Mouse (Mus musculus) gastrocnemius, postnatal 4 days (tissue): Measurements from ENCODE around the gene Dclk1. TPM values are rescaled to one million over a fixed set of nuclear protein-coding genes. Genes with fewer than 3 reads are reported as not detected.
A peak's percentile ranks its signal among the peaks of the same experiment; 100 is the strongest.

Experiments
- DNase-seq, 2 experiments: peaks; one replicate each; pipeline ENCODE4 v3.0.0; 2021 to 2022; ENCODE audit warnings: low spot score in 2 of 2, mixed read lengths in 2 of 2
- total RNA-seq, 2 experiments: library from RNA; stranded (reverse); gene quantifications; 2 replicates each; pipeline ENCODE4 v1.2.3; 2021

The Dclk1 gene
- total RNA-seq, 2 experiments from 2014 or later: 78.9 to 96.4 TPM

GRCm38 (mm10) chr3:55535591-55536200, 293.5 kb downstream of the Dclk1 start:
- no peak for DNase-seq

- no peak for DNase-seq
Observed at GRCm38 (mm10) chr3:55536901-55537300, 294.7 kb downstream of the Dclk1 start.

GRCm38 (mm10) chr3:55537714-55538113, 295.6 kb downstream of the Dclk1 start:
- no peak for DNase-seq

GRCm38 (mm10) chr3:55539400-55539799, 297.2 kb downstream of the Dclk1 start:
- DNase-seq: no peak

GRCm38 (mm10) chr3:55539811-55540293, 297.7 kb downstream of the Dclk1 start:
- DNase-seq: no peak

- no peak for DNase-seq
Observed at GRCm38 (mm10) chr3:55540406-55541140, 298.4 kb downstream of the Dclk1 start.

- no peak for DNase-seq
Observed at GRCm38 (mm10) chr3:55541799-55542198, 299.6 kb downstream of the Dclk1 start.

GRCm38 (mm10) chr3:55542310-55542709, 300.1 kb downstream of the Dclk1 start:
- peak; percentile 35 to 60 for DNase-seq

GRCm38 (mm10) chr3:55542947-55543346, 300.8 kb downstream of the Dclk1 start:
- no peak for DNase-seq

GRCm38 (mm10) chr3:55543929-55544684, 301.9 kb downstream of the Dclk1 start:
- DNase-seq: no peak

- DNase-seq: no peak
Observed at GRCm38 (mm10) chr3:55545296-55545695, 303.1 kb downstream of the Dclk1 start.

GRCm38 (mm10) chr3:55545916-55546315, 303.8 kb downstream of the Dclk1 start:
- DNase-seq: no peak

- no peak for DNase-seq
Observed at GRCm38 (mm10) chr3:55547106-55547505, 304.9 kb downstream of the Dclk1 start.

- DNase-seq: no peak
Observed at GRCm38 (mm10) chr3:55549376-55549775, 307.2 kb downstream of the Dclk1 start.

GRCm38 (mm10) chr3:55550962-55551361, 308.8 kb downstream of the Dclk1 start:
- DNase-seq: no peak

GRCm38 (mm10) chr3:55551912-55552311, 309.7 kb downstream of the Dclk1 start:
- DNase-seq: no peak

GRCm38 (mm10) chr3:55553031-55553430, 310.9 kb downstream of the Dclk1 start:
- DNase-seq: no peak

GRCm38 (mm10) chr3:55555848-55556247, 313.7 kb downstream of the Dclk1 start:
- DNase-seq: no peak

- DNase-seq: no peak
Observed at GRCm38 (mm10) chr3:55558570-55558969, 316.4 kb downstream of the Dclk1 start.

- DNase-seq: no peak
Observed at GRCm38 (mm10) chr3:55567476-55567875, 325.3 kb downstream of the Dclk1 start.

GRCm38 (mm10) chr3:55569539-55569938, 327.4 kb downstream of the Dclk1 start:
- no peak for DNase-seq

GRCm38 (mm10) chr3:55571034-55571433, 328.9 kb downstream of the Dclk1 start:
- DNase-seq: no peak
